Mouse (Mus musculus) embryo, embryonic 9.5 days (tissue): Measurements from ENCODE around the gene Cma2.
A peak's percentile ranks its signal among the peaks of the same experiment; 100 is the strongest.
"Not testable (repeated sequence)": the region's sequence is repeated elsewhere in the genome, so short reads cannot be mapped to it uniquely, and the experiment has no call there.

Experiments used
- DNase-seq: peaks from one replicate; pipeline ENCODE4 v3.0.0-alpha.2; 2017; ENCODE audit errors: extremely low spot score

The Cma2 gene

DNA sequence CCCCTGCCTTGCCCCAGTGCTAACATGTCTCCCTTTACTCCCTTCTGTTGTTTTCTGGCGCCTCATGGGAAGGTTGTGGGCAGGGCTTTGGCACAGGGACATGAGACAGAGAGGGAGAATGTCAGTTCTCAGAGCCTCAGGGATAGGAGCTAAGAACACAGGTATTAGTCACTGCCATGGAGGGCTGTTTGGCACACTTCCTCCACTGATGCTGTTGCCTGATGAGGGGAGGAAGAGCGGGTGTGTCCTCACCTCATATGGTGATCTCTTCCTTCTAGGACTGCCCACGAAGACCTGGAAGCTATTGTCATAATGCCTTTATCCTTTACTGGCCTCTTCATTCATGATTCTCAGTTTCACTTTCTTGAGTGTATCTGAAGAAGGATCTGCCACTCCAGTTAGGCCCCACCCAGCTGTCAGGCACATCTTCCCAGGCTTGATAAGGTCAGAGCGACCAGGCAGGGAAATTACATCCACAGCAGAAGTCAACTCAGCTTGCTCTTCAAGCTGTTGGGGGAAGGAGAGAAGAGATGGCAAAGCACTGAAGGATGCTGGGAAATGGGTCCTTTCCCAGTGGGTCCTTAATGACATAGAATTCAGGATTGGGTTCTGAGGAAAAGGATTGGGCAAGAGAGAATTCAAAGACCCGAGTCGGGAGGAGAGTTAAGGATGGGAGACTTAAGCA lies at the start of gene Cma2:
Cma2 (plus strand) TSS at position 635 of the 685 bp plus-strand sequence.
- no peak for DNase-seq

DNA sequence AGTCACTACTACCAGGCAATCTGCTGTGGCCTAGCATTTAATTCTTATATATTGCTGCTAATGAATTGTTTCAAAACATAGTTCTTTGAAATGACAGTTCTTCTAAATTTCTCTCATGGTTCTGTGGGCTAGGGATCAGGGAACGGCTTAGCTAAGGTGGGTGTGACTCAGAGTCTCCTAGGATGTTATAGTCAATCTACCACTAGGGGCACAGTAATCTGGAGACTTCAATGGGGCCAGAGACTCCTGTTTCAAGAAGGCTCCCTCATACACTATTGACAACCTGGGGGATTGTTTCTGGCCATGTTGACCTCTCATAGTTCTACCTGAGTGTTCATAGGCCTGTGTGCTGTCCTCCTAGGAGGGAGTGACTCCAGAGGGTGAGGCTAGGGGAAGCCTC lies 45.3 kb upstream of the Cma2 start:
- DNase-seq, result no peak

DNA sequence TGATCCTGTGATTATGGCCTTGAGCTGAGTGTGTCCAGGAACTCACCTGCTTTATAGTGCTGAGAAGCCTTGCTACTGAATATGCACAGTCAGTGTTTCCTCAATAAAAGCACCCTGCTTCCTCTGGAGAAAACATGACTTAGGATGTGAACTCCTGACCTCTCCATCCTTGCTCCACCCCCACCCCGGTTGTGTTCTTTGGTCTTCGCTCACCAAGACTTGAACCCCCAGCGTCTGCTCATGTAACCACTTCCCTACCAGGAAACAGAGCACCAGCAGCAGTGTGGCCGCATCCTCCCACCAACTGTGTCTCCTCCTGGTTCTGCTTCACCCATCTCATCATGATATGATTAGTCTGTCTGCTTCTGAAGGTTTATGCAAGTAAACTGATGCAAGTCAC lies 37.4 kb upstream of the Cma2 start:
- DNase-seq, result no peak

DNA sequence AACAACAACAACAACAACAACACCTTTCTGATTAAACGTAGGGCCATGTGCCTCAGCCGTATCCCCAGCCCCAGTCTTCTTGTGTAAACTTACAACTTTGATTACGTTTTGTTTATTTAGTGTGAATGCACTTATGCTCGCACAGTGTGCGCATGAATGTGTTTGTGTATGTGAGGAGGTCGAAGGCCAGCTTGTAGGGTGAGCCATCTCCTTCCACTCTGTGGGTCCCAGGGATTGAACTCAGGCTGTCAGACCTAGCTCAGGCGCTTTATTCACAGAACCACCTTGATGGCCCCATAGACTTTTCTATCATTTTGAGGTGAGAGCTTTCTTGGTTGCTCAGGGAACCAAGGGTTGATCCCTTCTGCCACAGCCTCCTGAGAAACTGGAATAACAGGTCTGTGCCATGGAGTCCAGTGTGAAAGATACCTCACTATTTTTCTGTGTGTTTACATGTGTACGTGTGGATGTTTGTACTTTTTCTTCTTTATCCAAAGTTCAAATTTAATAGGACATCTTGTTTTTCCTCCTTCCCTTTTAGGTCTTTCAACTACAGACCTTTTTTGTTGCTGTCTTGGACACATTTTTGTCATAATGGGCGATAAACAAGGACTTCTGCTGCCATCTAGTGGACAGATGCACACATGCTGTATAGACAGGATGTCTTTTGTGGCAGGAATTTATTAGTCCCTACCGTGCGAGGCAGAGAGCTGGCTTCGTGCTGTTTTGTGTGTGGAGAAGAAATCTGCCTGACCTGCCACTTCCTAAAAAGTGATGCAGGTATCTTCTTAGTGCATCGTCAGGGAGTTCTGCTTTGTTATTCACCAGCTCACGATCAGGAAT lies 32.3 kb upstream of the Cma2 start:
- DNase-seq, result peak; percentile 86

DNA sequence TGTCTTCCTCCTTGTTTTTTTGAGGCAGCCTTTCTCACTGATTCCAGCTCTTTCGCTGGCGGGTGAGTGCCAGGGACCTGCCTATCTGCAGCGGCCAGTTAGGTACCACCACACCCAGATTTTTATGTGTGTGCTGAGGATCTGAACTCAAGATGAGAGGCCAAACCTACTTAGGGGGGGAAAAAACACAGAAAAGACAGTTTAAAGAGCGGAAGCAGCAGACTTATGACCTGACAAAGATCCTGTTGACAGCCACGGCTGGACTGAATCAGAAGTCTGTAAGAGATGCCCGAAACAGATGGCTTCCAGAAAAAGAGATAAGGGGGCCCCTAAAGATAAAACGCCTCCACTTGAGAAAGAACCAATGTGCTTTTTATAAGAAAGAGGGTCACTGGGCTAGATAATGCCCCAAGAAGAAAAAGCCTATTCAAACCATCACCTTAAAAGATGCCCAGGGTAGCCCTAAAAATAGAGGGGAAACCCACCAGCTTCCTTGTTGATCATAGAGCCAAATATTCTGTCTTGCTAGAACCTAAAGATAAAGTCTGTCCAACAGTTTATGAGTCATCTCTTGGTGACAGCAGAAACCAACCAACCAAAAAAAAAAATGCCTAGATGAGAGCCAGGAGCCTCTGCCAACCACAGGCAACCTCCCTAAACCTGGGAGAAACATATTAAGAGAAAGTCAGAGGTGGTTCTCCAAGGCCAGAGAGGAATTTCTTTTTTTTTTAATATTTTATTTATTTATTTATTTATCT lies 28.1 kb upstream of the Cma2 start:
- no peak for DNase-seq

DNA sequence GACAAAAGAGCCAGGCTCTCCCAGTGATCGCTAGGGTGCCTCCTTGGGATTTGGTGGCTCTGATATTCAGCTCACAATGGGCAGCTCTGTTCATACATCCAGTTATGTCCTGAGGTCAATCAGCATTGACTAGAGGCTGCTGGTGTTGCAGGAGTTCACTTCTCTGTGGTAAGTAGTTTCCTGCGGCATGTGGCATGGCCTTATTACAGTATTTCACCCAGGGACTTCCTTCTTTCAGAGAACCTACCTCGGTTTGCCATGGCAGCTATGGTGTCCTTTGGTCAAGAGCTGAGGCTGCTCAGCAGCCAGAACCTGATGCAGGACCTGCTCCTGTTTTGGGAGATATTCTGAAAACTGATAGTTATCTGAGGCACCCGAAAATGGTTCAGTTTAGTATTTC lies 23.9 kb upstream of the Cma2 start:
- DNase-seq, result no peak

DNA sequence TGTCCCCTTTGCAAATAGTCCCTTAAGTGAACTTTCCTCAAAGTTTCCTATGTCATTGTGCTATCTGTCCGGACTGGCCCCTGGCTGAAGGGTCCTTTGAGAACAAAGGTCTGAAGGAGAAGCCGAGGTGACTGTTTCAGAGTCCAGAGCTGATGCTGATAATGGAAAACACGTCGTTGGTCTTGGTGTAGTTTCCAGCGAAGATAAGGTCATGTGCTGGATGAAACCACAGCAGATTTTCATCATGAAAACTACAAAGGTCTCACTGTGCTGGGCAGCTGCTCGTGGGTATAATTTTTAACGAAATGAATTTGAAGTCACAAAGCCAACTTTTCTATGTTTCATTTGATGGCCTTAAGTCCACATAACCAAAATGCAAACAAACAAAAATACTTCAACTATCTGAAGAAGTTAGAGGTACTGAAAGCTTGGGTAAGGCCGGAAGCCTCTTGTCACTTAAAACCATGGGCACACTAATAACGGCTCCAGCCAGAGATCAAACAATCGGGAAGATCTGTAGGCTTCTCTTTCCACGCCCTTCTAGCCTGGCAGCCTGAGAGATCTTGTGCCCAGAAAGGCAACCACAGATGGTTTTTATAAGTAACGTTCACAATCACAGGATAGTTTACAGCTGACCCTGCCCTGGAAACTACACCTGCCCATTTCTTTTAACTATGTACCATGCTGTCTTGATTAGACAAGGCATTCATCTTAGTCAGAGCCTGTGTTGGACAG lies 21.4 kb upstream of the Cma2 start:
- no peak for DNase-seq

DNA sequence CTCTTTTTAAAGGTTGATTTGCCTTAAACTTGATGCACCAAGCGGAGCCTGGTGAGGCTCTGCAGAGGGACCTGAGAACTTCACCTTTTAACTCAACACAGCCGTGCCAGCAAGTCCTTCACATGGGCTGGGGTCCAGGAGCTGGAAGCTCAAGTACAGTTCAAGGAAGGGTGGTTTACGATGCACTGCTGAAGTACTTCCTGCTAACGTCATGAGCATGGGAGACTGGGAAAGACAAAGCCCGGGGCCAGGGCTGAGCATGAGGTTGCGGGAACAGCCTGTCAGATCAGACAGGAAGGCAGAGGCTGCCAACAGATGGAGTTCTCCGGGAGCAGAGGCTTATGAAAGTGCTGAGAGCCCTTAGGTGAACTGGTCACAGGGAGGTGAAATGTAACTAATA lies 17.2 kb upstream of the Cma2 start:
- no peak for DNase-seq

DNA sequence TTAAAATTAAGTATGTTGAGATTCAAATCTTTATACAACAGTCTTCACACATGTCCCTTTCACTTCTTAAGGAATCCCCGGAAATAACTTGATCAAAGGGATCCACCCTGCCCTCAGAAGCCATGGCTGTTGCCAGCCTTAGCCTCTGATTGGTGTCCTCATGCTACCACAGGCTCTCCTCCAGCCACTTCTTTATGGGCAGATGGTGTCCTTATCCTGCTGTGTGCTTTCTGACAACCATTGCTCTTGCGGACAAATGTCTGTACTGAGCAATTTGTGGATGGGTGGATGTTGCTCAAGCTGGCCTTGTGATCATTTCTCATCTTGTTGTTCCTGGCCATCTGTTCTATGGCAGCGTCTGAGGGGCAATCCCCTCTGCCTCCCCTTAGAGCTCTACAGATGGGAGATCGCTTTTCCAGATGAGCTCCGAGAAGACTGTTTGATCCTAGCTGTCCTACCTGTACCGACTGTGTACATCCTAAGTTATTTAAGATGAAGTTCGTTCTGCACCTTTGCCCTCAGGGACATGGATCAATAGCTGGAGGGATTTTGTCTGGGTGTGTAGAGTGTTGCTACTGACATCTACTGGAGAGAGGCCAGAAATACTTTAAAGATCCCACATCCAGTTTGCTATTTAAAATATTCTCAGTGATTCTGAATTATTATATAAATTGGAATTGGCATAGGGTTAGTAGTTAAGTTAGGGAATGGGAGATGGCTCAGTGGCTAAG lies 10.5 kb upstream of the Cma2 start:
- DNase-seq, result no peak

DNA sequence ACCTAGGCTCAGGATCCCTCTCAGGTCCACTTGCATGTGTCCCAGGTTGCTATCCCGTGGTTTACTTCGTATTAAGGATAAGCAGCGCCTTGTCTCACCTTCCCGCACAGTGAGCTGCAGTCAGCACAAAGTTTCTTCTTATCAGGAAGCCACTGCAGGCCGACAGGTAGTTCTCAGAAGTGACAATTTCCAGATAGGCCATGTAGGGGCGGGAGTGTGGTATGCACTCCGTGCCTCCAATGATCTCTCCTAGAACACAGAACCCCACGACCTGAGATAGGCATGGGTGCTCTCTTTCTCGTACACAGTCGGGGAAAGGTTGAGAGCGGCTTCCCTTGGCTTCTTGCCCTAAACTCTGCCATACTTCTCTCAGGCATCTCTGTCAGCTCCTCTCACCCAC lies 7.2 kb upstream of the Cma2 start:
- DNase-seq, result no peak

DNA sequence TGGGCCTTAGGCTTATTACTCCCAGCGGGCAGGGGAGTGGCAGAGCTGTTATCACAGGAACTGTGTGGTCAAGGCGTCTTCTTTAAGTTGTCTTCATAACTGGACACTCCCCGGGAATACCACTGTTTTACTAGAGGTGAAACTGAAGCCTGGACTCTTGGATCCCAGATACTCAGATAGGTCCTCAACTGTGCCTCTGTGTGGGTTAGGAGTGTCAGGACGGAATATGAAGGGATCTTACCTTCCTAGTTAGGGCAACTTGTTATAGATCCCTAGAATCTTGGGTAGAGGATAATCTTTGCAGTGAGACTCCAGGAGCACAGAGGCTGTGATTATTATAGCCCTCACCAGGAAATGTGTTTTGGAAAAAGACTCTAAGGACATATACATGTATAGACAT lies 6.2 kb upstream of the Cma2 start, which contains the start of gene Cma1:
Cma1 (minus strand) TSS at position 101 of the 400 bp plus-strand sequence.
- no peak for DNase-seq

DNA sequence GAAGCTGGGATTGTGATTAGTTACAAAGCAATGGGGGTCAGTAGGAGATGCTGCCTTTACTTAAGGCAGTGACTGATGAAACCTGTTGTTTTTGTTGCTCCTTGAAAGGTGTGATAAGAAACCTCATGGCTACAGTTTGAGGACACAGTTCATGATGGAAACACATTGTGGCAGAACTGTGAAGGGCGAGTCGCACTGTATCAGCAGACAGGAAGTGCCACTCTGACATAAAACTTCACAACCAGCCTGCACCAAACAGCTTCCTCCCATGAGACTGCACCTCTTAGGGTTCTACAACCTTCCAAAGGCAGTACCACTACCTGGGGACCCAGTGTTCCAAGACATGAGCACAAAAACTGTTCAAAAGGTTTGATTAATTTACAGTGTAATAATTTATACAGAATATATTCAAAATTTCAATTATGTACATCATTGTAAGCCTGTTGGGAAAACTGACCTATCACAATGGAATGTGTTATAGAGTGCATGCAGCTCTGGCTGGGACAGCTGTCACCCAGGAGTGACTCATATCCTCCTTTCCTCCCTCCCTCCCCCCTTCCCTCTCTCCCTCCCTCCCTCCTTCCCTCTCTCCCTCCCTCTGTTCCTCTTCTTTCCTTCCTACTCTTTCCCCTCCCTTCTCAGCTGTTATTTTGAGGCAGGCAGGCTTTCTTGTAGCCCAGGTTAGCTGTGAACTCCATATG lies 4.4 kb upstream of the Cma2 start:
- DNase-seq, result no peak

DNA sequence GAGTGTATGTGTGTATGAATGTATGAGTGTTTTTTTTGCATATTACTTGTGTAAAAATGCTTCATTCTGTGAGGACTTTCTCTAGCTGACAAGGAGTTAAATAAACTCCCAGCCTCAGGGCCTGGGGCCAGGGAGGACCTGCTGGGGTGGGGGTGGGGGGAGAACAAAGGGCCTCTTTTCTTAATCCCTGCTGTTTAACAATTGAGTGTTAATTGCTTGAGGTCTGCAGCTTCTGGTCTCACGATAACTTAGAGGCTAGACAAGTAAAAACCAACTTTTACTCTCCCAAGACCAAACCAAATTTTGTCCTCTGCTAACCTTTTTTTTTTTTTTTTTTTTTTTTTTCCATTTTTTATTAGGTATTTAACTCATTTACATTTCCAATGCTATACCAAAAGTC lies 12.5 kb downstream of the Cma2 start:
- peak; percentile 45 for DNase-seq

DNA sequence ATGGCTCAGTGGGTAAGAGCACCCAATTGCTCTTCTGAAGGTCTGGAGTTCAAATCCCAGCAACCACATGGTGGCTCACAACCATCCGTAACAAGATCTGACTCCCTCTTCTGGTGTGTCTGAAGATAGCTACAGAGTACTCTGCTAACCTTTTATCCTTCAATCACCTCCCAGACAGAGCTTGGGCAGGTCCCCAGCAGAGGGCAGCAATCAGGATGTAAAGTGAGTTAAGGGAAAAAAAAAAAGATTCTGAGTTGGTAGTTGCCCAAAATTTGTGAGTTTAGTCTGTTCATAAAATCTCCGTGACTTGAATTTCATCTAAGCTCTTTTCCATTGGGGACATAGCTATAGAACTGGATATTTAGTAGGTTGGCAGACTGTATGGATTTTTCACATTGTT lies 13.1 kb downstream of the Cma2 start:
- DNase-seq, result not testable (repeated sequence)

DNA sequence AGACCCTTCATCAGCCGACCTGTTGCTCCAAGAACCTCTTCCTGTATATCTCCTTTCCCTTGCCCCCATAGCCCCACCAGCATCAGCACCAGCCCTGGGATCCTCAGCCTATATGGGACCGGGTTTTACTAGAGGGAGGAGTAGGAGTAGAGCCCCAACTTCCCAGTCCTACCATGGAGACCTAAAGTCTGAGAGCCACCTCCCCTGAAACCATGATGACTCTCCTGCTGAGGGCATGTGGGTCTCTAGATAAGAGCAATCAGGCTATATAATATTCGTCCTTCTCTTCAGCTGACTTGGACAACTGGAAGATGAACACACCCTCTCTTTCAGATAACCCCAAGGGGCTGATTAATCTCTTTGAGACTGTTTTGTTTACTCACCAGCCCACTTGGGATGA lies 36.7 kb downstream of the Cma2 start:
- not testable (repeated sequence) for DNase-seq

DNA sequence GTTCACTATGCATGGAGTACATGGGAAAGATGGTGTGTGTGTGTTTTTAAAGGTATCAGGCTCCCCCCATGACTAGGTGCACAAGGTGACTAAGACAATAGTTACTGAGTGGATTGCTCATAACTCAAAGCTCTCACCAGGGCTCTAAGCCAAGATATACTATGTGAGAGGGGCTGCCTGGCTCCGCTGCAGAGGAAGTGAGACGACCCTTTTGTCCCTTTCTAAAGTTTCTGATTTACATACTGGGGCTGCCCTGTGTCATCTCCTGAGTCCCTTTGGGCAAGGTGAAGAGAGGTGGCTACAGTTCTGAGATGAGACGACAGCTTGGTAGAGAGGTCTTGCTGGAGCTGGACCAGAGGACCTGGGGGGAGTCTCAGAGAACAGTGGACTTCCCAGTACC lies 62.4 kb downstream of the Cma2 start:
- no peak for DNase-seq

DNA sequence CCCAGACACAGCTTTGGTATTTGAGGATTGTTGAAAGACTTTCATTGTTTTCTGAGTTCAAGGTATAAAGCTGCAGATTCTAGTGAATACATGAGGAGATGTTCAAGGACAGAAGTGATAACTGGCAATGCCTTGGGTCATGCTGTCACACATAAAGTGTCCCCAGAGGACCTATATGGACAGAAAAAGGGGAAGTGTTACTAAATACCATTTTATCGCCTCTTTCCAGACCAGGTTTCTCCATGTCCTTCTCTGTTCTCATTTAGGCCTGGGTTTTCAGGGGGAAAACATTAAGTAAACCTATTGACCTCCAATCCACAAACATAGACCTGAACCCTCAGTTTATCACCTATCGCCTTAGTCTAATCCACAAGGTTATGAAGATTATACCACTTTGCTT lies 63.1 kb downstream of the Cma2 start:
- no peak for DNase-seq

DNA sequence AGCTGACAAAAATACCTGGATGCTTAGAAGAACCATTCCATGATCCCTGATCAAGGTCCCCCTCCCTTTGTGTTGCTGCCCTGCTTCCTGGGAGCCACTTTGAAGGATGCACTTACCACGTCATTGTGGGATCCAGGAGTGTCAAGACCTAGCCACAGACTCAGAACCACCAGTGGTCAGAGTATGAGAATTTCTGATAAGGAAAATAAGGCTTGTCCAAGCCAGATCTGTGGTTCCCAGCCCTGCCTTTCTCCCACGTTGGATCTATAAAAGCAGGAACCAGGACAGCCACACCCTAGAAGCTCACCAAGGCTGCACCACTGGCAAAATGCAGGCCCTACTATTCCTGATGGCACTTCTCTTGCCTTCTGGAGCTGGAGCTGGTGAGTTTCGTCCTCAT lies 66.9 kb downstream of the Cma2 start, which contains the start of gene Mcpt1:
Mcpt1 (plus strand) TSS at position 301 of the 400 bp plus-strand sequence.
- not testable (repeated sequence) for DNase-seq

DNA sequence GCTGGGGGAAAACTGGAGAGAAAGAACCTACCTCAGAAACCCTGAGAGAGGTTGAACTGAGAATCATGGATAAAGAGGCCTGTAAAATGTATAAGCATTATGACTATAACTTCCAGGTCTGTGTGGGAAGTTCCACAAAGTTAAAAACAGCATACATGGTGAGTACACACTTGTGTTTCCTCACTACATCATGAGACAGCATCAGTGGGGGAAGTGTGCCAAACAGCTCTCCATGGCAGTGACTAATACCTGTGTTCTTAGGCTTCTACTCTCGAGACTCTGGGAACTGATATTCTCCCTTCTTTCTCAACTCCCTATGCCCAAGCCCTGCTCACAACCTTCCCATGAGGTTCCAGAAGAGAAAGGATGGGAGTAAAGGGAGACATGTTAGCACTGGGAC lies 68.7 kb downstream of the Cma2 start:
- no peak for DNase-seq

DNA sequence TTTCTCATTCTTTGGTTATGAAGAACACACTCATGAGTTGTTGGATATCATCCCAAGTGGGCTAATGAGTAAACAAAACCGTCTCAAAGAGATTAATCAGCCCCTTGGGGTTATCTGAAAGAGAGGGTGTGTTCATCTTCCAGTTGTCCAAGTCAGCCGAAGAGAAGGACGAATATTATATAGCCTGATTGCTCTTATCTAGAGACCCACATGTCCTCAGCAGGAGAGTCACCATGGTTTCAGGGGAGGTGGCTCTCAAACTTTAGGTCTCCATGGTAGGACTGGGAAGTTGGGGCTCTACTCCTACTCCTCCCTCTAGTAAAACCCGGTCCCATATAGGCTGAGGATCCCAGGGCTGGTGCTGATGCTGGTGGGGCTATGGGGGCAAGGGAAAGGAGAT lies 70.5 kb downstream of the Cma2 start:
- DNase-seq, result not testable (repeated sequence)
